Mouse (Mus musculus) frontal cortex, postnatal 36 days (tissue): ENCODE data around the gene Snrpg.
"Not testable (repeated sequence)": the region's sequence is repeated elsewhere in the genome, so short reads cannot be mapped to it uniquely, and the experiment has no call there.

Experiments used
- DNase-seq, 2 experiments: peaks; one replicate each; pipeline ENCODE4 v3.0.0; 2022; ENCODE audit warnings: low spot score in 2 of 2

Gene Snrpg

GRCm38 (mm10) chr6:86366853-86367249 lies 4.3 kb upstream of the Snrpg start:
- DNase-seq: no peak

- peak; percentile 15 to 44 for DNase-seq
Observed at GRCm38 (mm10) chr6:86368479-86368878, 2.6 kb upstream of the Snrpg start.

- DNase-seq: no peak
Observed at GRCm38 (mm10) chr6:86370093-86370713, 901 bp upstream of the Snrpg start.

GRCm38 (mm10) chr6:86371340-86371911 lies 322 bp downstream of the Snrpg start:
- peak; percentile 98 to 99 for DNase-seq

GRCm38 (mm10) chr6:86371950-86372516 lies 929 bp downstream of the Snrpg start:
- DNase-seq: no peak

- DNase-seq: no peak
Observed at GRCm38 (mm10) chr6:86373556-86373955, 2.5 kb downstream of the Snrpg start.

- no peak for DNase-seq
Observed at GRCm38 (mm10) chr6:86378341-86378740, 7.2 kb downstream of the Snrpg start.

- DNase-seq: not testable (repeated sequence)
Observed at GRCm38 (mm10) chr6:86380112-86380511, 9.0 kb downstream of the Snrpg start.

GRCm38 (mm10) chr6:86382551-86382950 lies 11.4 kb downstream of the Snrpg start:
- no peak for DNase-seq

- no peak for DNase-seq
Observed at GRCm38 (mm10) chr6:86383370-86383769, 12.3 kb downstream of the Snrpg start.

- no peak for DNase-seq
Observed at GRCm38 (mm10) chr6:86384692-86385091, 13.6 kb downstream of the Snrpg start.

- DNase-seq: no peak
Observed at GRCm38 (mm10) chr6:86385362-86386104, 14.4 kb downstream of the Snrpg start.

- no peak for DNase-seq
Observed at GRCm38 (mm10) chr6:86387313-86387712, 16.2 kb downstream of the Snrpg start.

- DNase-seq: no peak
Observed at GRCm38 (mm10) chr6:86388461-86388860, 17.4 kb downstream of the Snrpg start.

- no peak for DNase-seq
Observed at GRCm38 (mm10) chr6:86391326-86391725, 20.2 kb downstream of the Snrpg start.

GRCm38 (mm10) chr6:86393187-86393586 lies 22.1 kb downstream of the Snrpg start:
- DNase-seq: no peak

- DNase-seq: no peak
Observed at GRCm38 (mm10) chr6:86394078-86394720, 23.1 kb downstream of the Snrpg start.

- DNase-seq: no peak
Observed at GRCm38 (mm10) chr6:86395021-86395420, 23.9 kb downstream of the Snrpg start.

- no peak for DNase-seq
Observed at GRCm38 (mm10) chr6:86395969-86396368, 24.9 kb downstream of the Snrpg start.

GRCm38 (mm10) chr6:86396581-86397256 lies 25.6 kb downstream of the Snrpg start, which contains the start of gene Pcyox1:
Gene Pcyox1 (minus strand): TSS chr6:86397154.
- peak; percentile 86 for DNase-seq

GRCm38 (mm10) chr6:86397257-86397980 lies 26.3 kb downstream of the Snrpg start:
- DNase-seq: no peak
